In genomic region chr17:26235077-26235815, GRCm38 (mm10) we compare ENCODE assay signal across 10 mouse cellular contexts. TPM values are rescaled to one million over a fixed set of nuclear protein-coding genes. Genes with fewer than 3 reads are reported as not detected.
A peak's percentile ranks its signal among the peaks of the same experiment; 100 is the strongest.
DNase-seq lines count a peak whose midpoint lies in the region; ATAC-seq and TF ChIP-seq lines count a peak whose summit lies in the region.
"Had no signal": no experiment of that assay in that cellular context is flagged by ENCODE, and none has a peak within 500 bp of the region (broad histone marks: within the 10 kb centered on the region; RNA-seq: fewer than 3 reads in every experiment).

No protein-coding gene starts in this region.

- no peaks in the 10 kb centered on the region for H3K27me3 ChIP-seq in lung, postnatal 0 days (replicated peaks; ENCODE audit: insufficient read depth, low read length)
- H3K27me3 ChIP-seq in embryonic facial prominence, embryonic 13.5 days: no peaks in the 10 kb centered on the region
- H3K27me3 ChIP-seq in intestine, embryonic 15.5 days (replicated peaks): no peaks in the 10 kb centered on the region
- H3K27me3 ChIP-seq in neural tube, embryonic 15.5 days (replicated peaks): no peaks in the 10 kb centered on the region

- no peak for TF ChIP-seq EP300 in lung, postnatal 0 days (IDR thresholded peaks at IDR 0.05)

- no peak for DNase-seq in lung, postnatal 0 days (ENCODE audit: low spot score)
- no peak for DNase-seq in lung, postnatal 4 days
- DNase-seq in cerebellum, postnatal 14 days: no peak
- no peak for DNase-seq in cerebellum, postnatal 36 days
- no peak for DNase-seq in kidney, postnatal 36 days
- DNase-seq: embryo, embryonic 11 days; thymus, adult 2 months had no signal

- no peak overlapping the region for H3K4me3 ChIP-seq in lung, postnatal 0 days (ENCODE audit: low read depth, low read length)
- no peak overlapping the region for H3K4me3 ChIP-seq in embryonic facial prominence, embryonic 13.5 days
- no peak overlapping the region for H3K4me3 ChIP-seq in intestine, embryonic 15.5 days (replicated peaks)
- no peak overlapping the region for H3K4me3 ChIP-seq in neural tube, embryonic 15.5 days (replicated peaks)

- no peaks in the 10 kb centered on the region for H3K4me1 ChIP-seq in lung, postnatal 0 days (ENCODE audit: insufficient read depth, low read depth, low read length)
- 0 out of 2 replicates have a peak, but pooled peaks cover 11% of the 10 kb centered on the region for H3K4me1 ChIP-seq in embryonic facial prominence, embryonic 13.5 days
- H3K4me1 ChIP-seq in intestine, embryonic 15.5 days (replicated peaks): peaks cover 7% of the 10 kb centered on the region
- 0 out of 2 replicates have a peak, but pooled peaks cover 3% of the 10 kb centered on the region for H3K4me1 ChIP-seq in neural tube, embryonic 15.5 days

- ATAC-seq in lung, postnatal 0 days: 0 out of 2 replicates have a peak, but pooled peaks have one; percentile 35
- ATAC-seq in embryonic facial prominence, embryonic 13.5 days (ENCODE audit: insufficient number of reproducible peaks, insufficient read depth, low FRiP score, low TSS enrichment, low read depth): no peak
- peak; percentile 22; the same call in 1 of the 2 replicates for ATAC-seq in intestine, embryonic 15.5 days
- no peak for ATAC-seq in neural tube, embryonic 15.5 days (ENCODE audit: low FRiP score)

- no peaks in the 10 kb centered on the region for H3K36me3 ChIP-seq in lung, postnatal 0 days (ENCODE audit: insufficient read depth, low read length)
- peaks cover 7% of the 10 kb centered on the region; the same call in 1 of the 2 replicates for H3K36me3 ChIP-seq in embryonic facial prominence, embryonic 13.5 days
- no peaks in the 10 kb centered on the region for H3K36me3 ChIP-seq in intestine, embryonic 15.5 days
- no peaks in the 10 kb centered on the region for H3K36me3 ChIP-seq in neural tube, embryonic 15.5 days

- H3K27ac ChIP-seq in lung, postnatal 0 days (ENCODE audit: low read length): no peak overlapping the region
- H3K27ac ChIP-seq in embryonic facial prominence, embryonic 13.5 days: peak overlapping the region; percentile 45; the same call in 1 of the 2 replicates
- peak overlapping the region; percentile 61 for H3K27ac ChIP-seq in intestine, embryonic 15.5 days
- peak overlapping the region; percentile 49; the same call in 1 of the 2 replicates for H3K27ac ChIP-seq in neural tube, embryonic 15.5 days (replicated peaks)

- no peaks in the 10 kb centered on the region for H3K9me3 ChIP-seq in lung, postnatal 0 days (ENCODE audit: low read length)
- no peaks in the 10 kb centered on the region for H3K9me3 ChIP-seq in embryonic facial prominence, embryonic 13.5 days
- no peaks in the 10 kb centered on the region for H3K9me3 ChIP-seq in intestine, embryonic 15.5 days
- no peaks in the 10 kb centered on the region for H3K9me3 ChIP-seq in neural tube, embryonic 15.5 days (replicated peaks)

- H3K9ac ChIP-seq in lung, postnatal 0 days (replicated peaks; ENCODE audit: low read depth): no peak overlapping the region
- H3K9ac ChIP-seq in embryonic facial prominence, embryonic 13.5 days: peak overlapping the region; percentile 32; the same call in 1 of the 2 replicates
- no peak overlapping the region for H3K9ac ChIP-seq in intestine, embryonic 15.5 days
- H3K9ac ChIP-seq in neural tube, embryonic 15.5 days (replicated peaks): no peak overlapping the region

- H3K4me2 ChIP-seq in lung, postnatal 0 days (replicated peaks; ENCODE audit: low read depth, low read length): no peak overlapping the region
- H3K4me2 ChIP-seq in embryonic facial prominence, embryonic 13.5 days: no peak overlapping the region
- H3K4me2 ChIP-seq in intestine, embryonic 15.5 days (replicated peaks): peak overlapping the region; percentile 4; the same call in 1 of the 2 replicates
- H3K4me2 ChIP-seq in neural tube, embryonic 15.5 days: no peak overlapping the region

- WGBS in lung, postnatal 0 days: 55% methylated on average over 13 of the region's 13 CpGs
- WGBS in embryonic facial prominence, embryonic 13.5 days: 41% methylated on average over 13 of the region's 13 CpGs
- WGBS in intestine, embryonic 15.5 days: 50% methylated on average over 13 of the region's 13 CpGs
- 40% methylated on average over 13 of the region's 13 CpGs for whole genome bisulfite sequencing in neural tube, embryonic 15.5 days

- no peak for TF ChIP-seq CTCF in lung, postnatal 0 days (IDR thresholded peaks at IDR 0.05)

RNA-seq across cellular contexts. Expression of gene Fam234a, which starts 8.8 kb away (rescaled TPM):
- polyA plus RNA-seq in lung, postnatal 0 days (2015; fragmentation: Nextera tagmentation; extraction: Ambion mirVana): 71.2 and 71.8 TPM in 2 replicates
- 39.1 and 43.1 TPM in 2 replicates for polyA plus RNA-seq in embryonic facial prominence, embryonic 13.5 days (2015; fragmentation: Nextera tagmentation; extraction: Ambion mirVana)
- polyA plus RNA-seq in intestine, embryonic 15.5 days (2015; fragmentation: Nextera tagmentation; extraction: Ambion mirVana): 89.5 and 101 TPM in 2 replicates
- 32.7 and 35.1 TPM in 2 replicates for polyA plus RNA-seq in neural tube, embryonic 15.5 days (2015; fragmentation: Nextera tagmentation; extraction: Ambion mirVana)

RNA-seq across cellular contexts. Expression of gene Luc7l, which starts 17.4 kb away (rescaled TPM):
- 42.2 and 46.6 TPM in 2 replicates for polyA plus RNA-seq in lung, postnatal 0 days (2015; fragmentation: Nextera tagmentation; extraction: Ambion mirVana)
- 134 TPM in 2 replicates for polyA plus RNA-seq in embryonic facial prominence, embryonic 13.5 days (2015; fragmentation: Nextera tagmentation; extraction: Ambion mirVana)
- polyA plus RNA-seq in intestine, embryonic 15.5 days (2015; fragmentation: Nextera tagmentation; extraction: Ambion mirVana): 82.9 and 93.8 TPM in 2 replicates
- polyA plus RNA-seq in neural tube, embryonic 15.5 days (2015; fragmentation: Nextera tagmentation; extraction: Ambion mirVana): 97.7 and 102 TPM in 2 replicates

RNA-seq across cellular contexts. Expression of gene Arhgdig, which starts 27.7 kb away (rescaled TPM):
- polyA plus RNA-seq in lung, postnatal 0 days (2015; fragmentation: Nextera tagmentation; extraction: Ambion mirVana): 22.9 and 23.8 TPM in 2 replicates
- 10.2 and 16.4 TPM in 2 replicates for polyA plus RNA-seq in embryonic facial prominence, embryonic 13.5 days (2015; fragmentation: Nextera tagmentation; extraction: Ambion mirVana)
- polyA plus RNA-seq in intestine, embryonic 15.5 days (2015; fragmentation: Nextera tagmentation; extraction: Ambion mirVana): 53.4 and 94.1 TPM in 2 replicates
- polyA plus RNA-seq in neural tube, embryonic 15.5 days (2015; fragmentation: Nextera tagmentation; extraction: Ambion mirVana): 184 and 242 TPM in 2 replicates

RNA-seq across cellular contexts. Expression of gene Rgs11, which starts 32.5 kb away (rescaled TPM):
- polyA plus RNA-seq in lung, postnatal 0 days (2015; fragmentation: Nextera tagmentation; extraction: Ambion mirVana): 11.8 and 12.0 TPM in 2 replicates
- 11.4 and 14.6 TPM in 2 replicates for polyA plus RNA-seq in embryonic facial prominence, embryonic 13.5 days (2015; fragmentation: Nextera tagmentation; extraction: Ambion mirVana)
- polyA plus RNA-seq in intestine, embryonic 15.5 days (2015; fragmentation: Nextera tagmentation; extraction: Ambion mirVana): 11.8 and 19.3 TPM in 2 replicates
- polyA plus RNA-seq in neural tube, embryonic 15.5 days (2015; fragmentation: Nextera tagmentation; extraction: Ambion mirVana): 21.4 and 25.9 TPM in 2 replicates

RNA-seq across cellular contexts. Expression of gene Pdia2, which starts 36.4 kb away (rescaled TPM):
- 0.40 and 0.49 TPM in 2 replicates for polyA plus RNA-seq in lung, postnatal 0 days (2015; fragmentation: Nextera tagmentation; extraction: Ambion mirVana)
- 0.28 and 0.95 TPM in 2 replicates for polyA plus RNA-seq in embryonic facial prominence, embryonic 13.5 days (2015; fragmentation: Nextera tagmentation; extraction: Ambion mirVana)
- 36.4 and 126 TPM in 2 replicates for polyA plus RNA-seq in intestine, embryonic 15.5 days (2015; fragmentation: Nextera tagmentation; extraction: Ambion mirVana)
- 0.23 and 0.73 TPM in 2 replicates for polyA plus RNA-seq in neural tube, embryonic 15.5 days (2015; fragmentation: Nextera tagmentation; extraction: Ambion mirVana)
- polyA plus RNA-seq: thymus, adult 2 months had no signal

Comparison
In these comparisons a context has a peak if more than half of its experiments do, and no peak if none do; other contexts are left out.
1. ATAC-seq: peak in lung, postnatal 0 days (single experiment) and intestine, embryonic 15.5 days (single experiment); none in embryonic facial prominence, embryonic 13.5 days (single experiment) and neural tube, embryonic 15.5 days (single experiment).